Mouse (Mus musculus) heart, adult 2 months (tissue): ENCODE measurements around the gene Gm20388.

Experiments used
- CTCF ChIP-seq: fragments of 200-600 bp; IDR thresholded peaks from 2 replicates; pipeline ENCODE4 v1.8.1; 2022; ENCODE audit warnings: antibody characterized with exemption, mild to moderate bottlenecking, moderate library complexity
- EP300 ChIP-seq: fragments of 200-500 bp; IDR thresholded peaks from 2 replicates; pipeline ENCODE4 v1.6.1; 2011; ENCODE audit warnings: low read depth, low read length, control low read depth; ENCODE audit not compliant: insufficient read depth
- POLR2A ChIP-seq: fragments of 200-500 bp; IDR thresholded peaks from 2 replicates; pipeline ENCODE4 v1.6.1; 2011; ENCODE audit warnings: mild to moderate bottlenecking, low read depth, low read length, control low read depth; ENCODE audit not compliant: insufficient read depth

- TF ChIP-seq EP300 = no peak
- TF ChIP-seq POLR2A = no peak
- TF ChIP-seq CTCF = no peak
Observed at GRCm38 (mm10) chr8:120436491-120437030, 525.9 kb downstream of the Gm20388 start.
